Mouse (Mus musculus) liver, postnatal 0 days (tissue): ENCODE data around the gene Capn7.

Experiments
- CTCF ChIP-seq: sonication (generic); IDR thresholded peaks from 2 replicates; pipeline ENCODE4 v1.5.1; 2016; ENCODE audit warnings: antibody characterized with exemption, low read depth
- EP300 ChIP-seq: IDR thresholded peaks from 2 replicates; pipeline ENCODE4 v1.6.1; 2016; ENCODE audit warnings: antibody characterized with exemption, low read depth, mild to moderate bottlenecking

GRCm38 (mm10) chr14:31420135-31420534 is 83.7 kb downstream of the Capn7 start:
- TF ChIP-seq CTCF = no peak
- TF ChIP-seq EP300 = no peak
